Mouse (Mus musculus) frontal cortex, adult 2 months (tissue): ENCODE results near the gene Noxred1. TPM values are rescaled to one million over a fixed set of nuclear protein-coding genes. Genes with fewer than 3 reads are reported as not detected.
A peak's percentile ranks its signal among the peaks of the same experiment; 100 is the strongest.
"Not testable (repeated sequence)": the region's sequence is repeated elsewhere in the genome, so short reads cannot be mapped to it uniquely, and the experiment has no call there.

Experiments used
- DNase-seq, 2 experiments: peaks; one replicate each; pipeline ENCODE4 v3.0.0; 2022; ENCODE audit warnings: low spot score in 1 of 2; ENCODE audit errors: extremely low spot score in 1 of 2
- polyA plus RNA-seq: library from polyadenylated mRNA; depleted of rRNA; stranded (reverse); fragments of >200 nt; gene quantifications from 2 replicates; pipeline ENCODE4 v1.2.3, GENCODE M21; 2012

The Noxred1 gene
- polyA plus RNA-seq, 1 experiment, result 1.5 TPM

GRCm38 (mm10) chr12:87236882-87237483, 1.5 kb downstream of the Noxred1 start:
- peak in 1 of 2 experiments; percentile 15 for DNase-seq

- no peak for DNase-seq
These were observed 8.1 kb downstream of the Noxred1 start for GRCm38 (mm10) chr12:87230379-87230895.

GRCm38 (mm10) chr12:87229633-87230032, 8.9 kb downstream of the Noxred1 start:
- no peak for DNase-seq

DNA sequence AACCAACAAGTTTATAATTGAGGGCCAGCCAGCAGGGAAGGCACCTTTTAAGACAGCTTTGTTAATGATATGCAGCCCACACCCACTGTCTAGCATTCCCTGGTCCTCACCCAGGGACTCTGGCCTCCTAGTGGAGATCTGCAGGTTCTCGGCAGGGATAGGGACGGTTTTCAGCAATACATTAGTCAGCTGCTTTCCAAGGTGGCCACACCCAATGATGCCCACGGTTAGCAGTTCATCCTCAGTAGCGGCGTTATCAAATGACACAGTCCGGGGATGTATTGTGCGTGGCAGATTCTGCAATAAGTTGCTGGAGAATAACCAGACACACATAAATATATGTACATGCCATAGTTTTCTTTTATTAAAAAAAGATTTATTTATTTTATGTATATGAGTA, 11.7 kb downstream of the Noxred1 start:
- no peak for DNase-seq

DNA sequence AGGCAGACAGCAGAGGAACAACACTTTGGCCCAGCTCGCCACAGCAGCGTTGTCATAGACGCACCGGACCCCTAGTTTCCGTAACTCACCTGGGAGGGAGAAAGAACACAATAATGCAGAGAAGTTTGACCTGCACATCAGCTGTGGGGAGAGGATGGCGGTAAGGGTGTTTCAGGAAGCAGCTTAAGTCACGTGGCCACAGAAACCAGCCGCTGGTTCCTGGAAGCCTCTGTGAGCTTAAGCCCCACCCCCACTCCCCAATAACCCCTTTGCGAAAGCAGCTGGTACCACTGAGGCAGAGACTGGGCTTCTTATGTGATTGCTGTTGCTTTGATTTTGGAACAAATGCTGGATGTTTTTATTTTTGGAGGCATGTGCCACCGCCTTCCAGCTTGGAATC, 13.6 kb downstream of the Noxred1 start:
- DNase-seq, result no peak

GRCm38 (mm10) chr12:87219362-87219761, 19.2 kb downstream of the Noxred1 start:
- no peak for DNase-seq

DNA sequence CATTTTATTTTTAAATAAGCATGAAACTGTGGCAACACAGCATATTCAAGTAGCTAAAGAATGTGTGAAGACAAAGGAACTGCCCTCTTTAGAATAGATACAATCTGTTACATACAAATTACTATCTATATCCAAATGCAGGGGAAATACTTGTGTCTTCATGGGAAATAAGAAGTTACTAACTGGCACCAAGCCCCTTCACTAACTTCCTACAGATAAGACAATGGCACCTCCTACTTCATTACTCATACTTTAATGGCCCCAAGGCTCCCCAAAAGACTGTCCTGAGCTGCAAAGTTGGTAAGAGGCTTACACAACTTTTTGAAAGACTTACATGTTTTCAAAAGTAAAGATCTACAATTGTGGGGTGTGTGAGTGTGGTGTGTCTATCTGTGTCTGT, 20.9 kb downstream of the Noxred1 start:
- DNase-seq, result no peak

- DNase-seq, result no peak
These were observed 22.5 kb downstream of the Noxred1 start for GRCm38 (mm10) chr12:87216053-87216452.

DNA sequence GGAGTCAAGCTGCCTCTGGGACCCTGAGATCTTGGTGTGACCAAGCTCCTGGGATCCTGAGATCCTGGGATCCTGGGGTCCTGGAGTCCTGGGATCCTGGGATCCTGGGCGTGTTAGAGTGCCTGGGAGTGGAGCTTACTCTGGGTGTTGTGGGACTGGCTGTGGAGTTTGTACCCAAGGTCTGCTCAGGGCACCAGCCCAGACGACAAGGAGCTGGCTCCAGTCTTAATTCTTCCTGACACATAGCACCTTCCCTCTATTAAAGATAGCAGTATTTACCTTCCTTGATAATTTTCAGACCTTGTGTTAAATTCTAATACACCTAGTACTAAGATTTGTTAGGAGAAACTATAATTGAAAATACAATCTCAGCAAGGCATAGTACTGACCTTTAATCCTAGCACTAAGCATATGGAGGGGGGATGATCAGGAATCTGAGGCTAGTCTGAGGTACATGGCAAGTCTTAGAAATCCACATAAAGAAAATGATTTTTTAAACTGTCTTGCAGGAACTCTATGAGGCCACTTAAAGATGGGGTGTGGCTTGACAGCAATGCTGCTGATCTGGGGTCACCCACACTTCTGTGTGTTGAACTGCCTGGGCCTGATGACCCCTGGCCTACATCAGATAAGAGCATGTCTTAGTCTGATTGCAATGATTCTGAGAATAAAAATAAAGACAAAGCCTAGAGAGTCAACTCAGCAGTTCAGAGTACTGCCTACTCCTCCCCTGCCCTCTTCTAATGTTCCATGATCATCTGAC, 25.5 kb downstream of the Noxred1 start:
- no peak for DNase-seq

DNA sequence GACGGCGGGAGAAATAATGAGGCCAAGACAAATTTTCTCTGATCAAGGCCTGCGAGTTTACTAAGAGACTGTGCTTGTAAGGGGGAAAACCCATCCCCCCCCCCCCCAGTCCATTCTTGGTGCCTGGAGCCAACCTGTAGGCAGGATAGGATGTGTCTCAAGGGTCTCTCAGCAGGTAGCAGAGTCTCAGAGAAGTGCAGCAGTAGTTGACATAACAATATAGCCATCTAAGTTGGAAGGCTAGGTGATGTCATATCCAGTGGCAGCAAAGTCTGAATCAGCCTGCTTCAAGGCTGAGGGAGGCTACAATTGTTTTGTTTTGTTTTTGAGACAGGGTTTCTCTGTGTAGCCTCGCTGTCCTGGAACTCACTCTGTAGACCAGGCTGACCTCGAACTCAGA, 32.7 kb downstream of the Noxred1 start:
- DNase-seq, result not testable (repeated sequence)

- no peak for DNase-seq
These were observed 36.8 kb downstream of the Noxred1 start for GRCm38 (mm10) chr12:87201694-87202093.

GRCm38 (mm10) chr12:87199973-87200586, 38.5 kb downstream of the Noxred1 start, which contains the start of gene Tmed8:
Gene Tmed8 (minus strand): TSS chr12:87200454.
- peak; percentile 64 to 86 for DNase-seq

- DNase-seq, result peak in 1 of 2 experiments; percentile 63
These were observed 39.1 kb downstream of the Noxred1 start, which contains the start of gene Samd15 for GRCm38 (mm10) chr12:87199206-87199972. Gene Samd15 (plus strand): TSS chr12:87199723.

DNA sequence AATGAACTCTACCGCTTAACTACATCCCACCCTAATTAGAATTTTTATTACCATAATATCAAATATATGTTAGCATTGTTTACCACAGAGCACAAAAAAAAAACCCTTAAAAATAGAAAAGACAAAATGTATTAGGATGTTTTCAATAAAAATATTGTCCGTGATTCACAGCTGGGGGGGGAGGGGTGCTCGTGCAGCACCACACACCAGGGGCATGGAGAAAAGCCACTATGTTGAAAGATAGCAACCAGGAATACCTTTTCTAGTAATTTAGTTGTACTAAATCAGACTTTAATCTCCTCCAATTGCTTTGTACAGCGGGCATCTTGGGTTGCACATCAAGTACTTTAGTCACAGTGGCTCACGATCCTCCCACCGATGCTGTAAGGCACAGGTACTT, 39.7 kb downstream of the Noxred1 start:
- no peak for DNase-seq

DNA sequence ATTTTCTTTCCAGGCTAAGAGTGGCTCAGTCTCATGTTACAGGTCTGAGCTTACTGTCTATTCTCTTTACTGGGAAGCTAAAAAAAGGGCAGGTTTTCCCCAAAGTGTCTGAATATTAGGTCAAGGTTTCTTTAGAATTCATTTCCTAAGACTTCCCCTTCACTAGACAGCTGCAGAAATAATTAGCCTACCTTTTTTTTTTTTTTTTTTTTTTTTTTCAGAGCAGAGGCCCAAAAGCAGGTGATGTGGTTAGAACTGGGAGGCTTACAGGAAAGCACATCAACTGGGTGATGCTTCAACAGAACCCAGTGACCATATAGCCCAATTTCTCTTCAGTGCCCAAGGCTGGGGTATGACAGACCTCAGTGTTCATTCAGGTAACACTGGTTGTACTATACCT, 42.2 kb downstream of the Noxred1 start:
- DNase-seq, result no peak

DNA sequence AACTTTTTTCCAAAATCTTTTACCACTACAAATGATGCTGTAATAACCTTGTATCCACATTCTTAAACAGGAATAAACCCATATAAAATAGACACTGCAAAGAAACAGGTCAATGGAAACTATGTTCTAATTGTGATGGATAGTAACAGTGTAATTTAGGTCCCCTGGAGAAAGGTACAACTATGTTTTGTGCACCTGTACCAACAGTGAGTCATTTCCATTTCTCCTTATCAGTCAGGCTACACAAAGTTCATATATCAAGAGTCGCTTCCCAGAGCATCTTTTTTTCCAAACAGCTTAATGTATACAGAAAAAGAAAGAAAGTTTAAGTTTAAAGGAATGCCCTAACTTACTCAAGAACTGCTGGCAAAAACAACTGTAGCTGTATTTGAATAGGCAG, 43.5 kb downstream of the Noxred1 start:
- no peak for DNase-seq

DNA sequence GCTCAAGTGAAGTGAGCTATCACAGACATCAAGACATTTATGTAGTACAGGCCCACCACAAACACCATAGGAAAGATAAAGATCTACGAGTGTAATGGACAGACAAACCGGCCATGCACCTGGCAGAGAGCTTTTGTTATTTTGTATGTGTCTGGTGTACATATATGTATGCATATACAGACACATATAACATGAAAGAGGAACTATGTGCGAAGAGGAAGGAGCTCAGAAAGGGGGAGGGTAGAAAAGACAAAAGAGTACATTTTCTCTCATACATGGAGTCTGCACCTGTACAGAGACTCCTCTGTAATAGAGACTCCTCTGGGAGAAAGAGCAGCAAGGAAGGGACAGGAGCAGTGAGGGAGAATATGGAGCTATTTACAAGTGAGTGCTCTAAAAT, 45.5 kb downstream of the Noxred1 start:
- DNase-seq, result no peak

GRCm38 (mm10) chr12:87177631-87178030, 60.9 kb downstream of the Noxred1 start:
- DNase-seq, result no peak

DNA sequence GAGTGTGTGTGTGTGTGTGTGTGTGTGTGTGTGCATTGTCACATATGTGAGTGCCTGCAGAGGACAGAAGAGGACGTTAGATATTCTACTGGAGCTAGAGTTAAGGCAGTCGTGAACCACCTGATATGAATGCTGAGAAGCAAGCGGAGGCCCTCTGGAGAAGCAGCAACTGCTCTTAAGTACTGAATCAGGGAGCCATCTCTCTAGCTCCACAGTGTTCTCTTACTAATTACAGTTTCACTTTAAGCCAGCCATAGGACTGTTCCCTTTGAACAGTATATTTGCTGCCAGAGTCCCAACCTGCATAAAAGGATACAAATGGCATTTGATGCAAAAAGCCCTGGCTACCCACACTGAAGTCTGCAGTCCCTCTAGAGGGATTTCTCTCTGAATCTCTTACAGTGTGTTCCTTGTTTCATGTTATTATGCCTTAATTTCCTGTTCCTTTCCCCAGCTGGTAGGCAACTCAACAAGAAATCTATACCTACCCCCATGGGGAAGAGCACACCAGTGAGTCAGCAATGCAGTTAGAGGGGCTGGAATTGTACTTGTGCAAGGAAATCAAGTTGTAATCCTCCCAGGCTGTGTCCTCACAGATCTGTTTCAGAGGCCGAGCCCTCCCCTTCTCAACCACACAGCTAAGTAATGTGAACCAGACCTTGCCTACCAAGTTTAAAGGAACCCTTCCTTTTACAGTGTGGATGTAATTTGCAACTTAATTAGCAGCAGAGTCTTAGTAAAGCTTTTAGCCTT, 63.2 kb downstream of the Noxred1 start:
- DNase-seq, result no peak
